Comparison of ENCODE assay signal across 9 mouse cellular contexts in genomic region chr10:90596142-90596541, GRCm38 (mm10).
A peak's percentile ranks its signal among the peaks of the same experiment; 100 is the strongest.
DNase-seq lines count a peak whose midpoint lies in the region; ATAC-seq and TF ChIP-seq lines count a peak whose summit lies in the region.
"Had no signal": no experiment of that assay in that cellular context is flagged by ENCODE, and none has a peak within 500 bp of the region (broad histone marks: within the 10 kb centered on the region; RNA-seq: fewer than 3 reads in every experiment).

No protein-coding gene starts in this region.

- H3K27me3 ChIP-seq in hindbrain, embryonic 14.5 days (ENCODE audit: control insufficient read depth, insufficient read depth, low read length), result no peaks in the 10 kb centered on the region
- no peaks in the 10 kb centered on the region for H3K27me3 ChIP-seq in midbrain, postnatal 0 days (ENCODE audit: insufficient read depth, low read length)
- no peaks in the 10 kb centered on the region for H3K27me3 ChIP-seq in liver, postnatal 0 days (ENCODE audit: insufficient read depth, low read length)

- H3K9ac ChIP-seq in hindbrain, embryonic 14.5 days, result no peak overlapping the region
- no peak overlapping the region for H3K9ac ChIP-seq in midbrain, postnatal 0 days (replicated peaks; ENCODE audit: low read length, poor library complexity, severe bottlenecking)
- H3K9ac ChIP-seq in liver, postnatal 0 days (replicated peaks), result no peak overlapping the region

- H3K36me3 ChIP-seq in hindbrain, embryonic 14.5 days (replicated peaks; ENCODE audit: control insufficient read depth, insufficient read depth), result no peaks in the 10 kb centered on the region
- H3K36me3 ChIP-seq in midbrain, postnatal 0 days (ENCODE audit: insufficient read depth, low read length), result no peaks in the 10 kb centered on the region
- no peaks in the 10 kb centered on the region for H3K36me3 ChIP-seq in liver, postnatal 0 days (replicated peaks; ENCODE audit: insufficient read depth, low read length)

- no peak for TF ChIP-seq CTCF in midbrain, postnatal 0 days (IDR thresholded peaks at IDR 0.05)
- TF ChIP-seq CTCF in liver, postnatal 0 days (IDR thresholded peaks at IDR 0.05; ENCODE audit: low read depth), result no peak

- 18% methylated on average over 3 of the region's 3 CpGs for WGBS in hindbrain, embryonic 14.5 days
- 8% methylated on average over 3 of the region's 3 CpGs for WGBS in midbrain, postnatal 0 days
- WGBS in liver, postnatal 0 days (ENCODE audit: insufficient replicate concordance), result 28% methylated on average over 3 of the region's 3 CpGs

- ATAC-seq in hindbrain, embryonic 14.5 days (ENCODE audit: low FRiP score), result peak; percentile 85
- peak; percentile 79 for ATAC-seq in midbrain, postnatal 0 days (ENCODE audit: low FRiP score)
- no peak for ATAC-seq in liver, postnatal 0 days

- TF ChIP-seq EP300 in liver, postnatal 0 days (IDR thresholded peaks at IDR 0.05; ENCODE audit: low read depth), result no peak

- H3K4me1 ChIP-seq in hindbrain, embryonic 14.5 days (replicated peaks; ENCODE audit: control insufficient read depth, insufficient read depth, low read length), result peaks cover 15% of the 10 kb centered on the region
- H3K4me1 ChIP-seq in midbrain, postnatal 0 days (ENCODE audit: insufficient read depth, low read length), result peaks cover 6% of the 10 kb centered on the region; the same call in 1 of the 2 replicates
- H3K4me1 ChIP-seq in liver, postnatal 0 days (ENCODE audit: insufficient read depth), result no peaks in the 10 kb centered on the region

- no peaks in the 10 kb centered on the region for H3K9me3 ChIP-seq in hindbrain, embryonic 14.5 days (ENCODE audit: control insufficient read depth, low read length)
- H3K9me3 ChIP-seq in midbrain, postnatal 0 days (ENCODE audit: low read length), result no peaks in the 10 kb centered on the region
- peaks cover 3% of the 10 kb centered on the region; the same call in 1 of the 2 replicates for H3K9me3 ChIP-seq in liver, postnatal 0 days (ENCODE audit: low read length)

- no peak overlapping the region for H3K4me2 ChIP-seq in hindbrain, embryonic 14.5 days (replicated peaks)
- peak overlapping the region; percentile 9; the same call in 1 of the 2 replicates for H3K4me2 ChIP-seq in midbrain, postnatal 0 days (ENCODE audit: low read depth, low read length, poor library complexity, severe bottlenecking)
- no peak overlapping the region for H3K4me2 ChIP-seq in liver, postnatal 0 days (ENCODE audit: low read depth, low read length)

- 0 out of 2 replicates have a peak overlapping the region, but pooled peaks have one; percentile 7 for H3K27ac ChIP-seq in hindbrain, embryonic 14.5 days
- no peak overlapping the region for H3K27ac ChIP-seq in midbrain, postnatal 0 days (ENCODE audit: low read depth, low read length)
- no peak overlapping the region for H3K27ac ChIP-seq in liver, postnatal 0 days (ENCODE audit: low read depth)
- H3K27ac ChIP-seq: macrophage had no signal

- H3K4me3 ChIP-seq in hindbrain, embryonic 14.5 days (replicated peaks; ENCODE audit: low read length), result no peak overlapping the region
- H3K4me3 ChIP-seq in midbrain, postnatal 0 days (ENCODE audit: low read depth, low read length), result no peak overlapping the region
- H3K4me3 ChIP-seq in liver, postnatal 0 days (ENCODE audit: low read depth, low read length), result no peak overlapping the region

- DNase-seq in R1 (ENCODE audit: low read depth, low spot score), result peak; percentile 23
- DNase-seq in embryo, embryonic 9.5 days (ENCODE audit: extremely low spot score), result peak; percentile 22
- DNase-seq in hindbrain, embryonic 14.5 days (ENCODE audit: low spot score), result peak; percentile 70
- peak; percentile 82 for DNase-seq in midbrain, postnatal 0 days (ENCODE audit: low spot score)
- no peak for DNase-seq in kidney, postnatal 14 days
- no peak for DNase-seq in liver, postnatal 0 days
- no peak for DNase-seq in lung, postnatal 25 days (ENCODE audit: low spot score)
- no peak for DNase-seq in thymus, adult 18-20 months

Comparison
In these comparisons a context has a peak if more than half of its experiments do, and no peak if none do; other contexts are left out.
1. DNase-seq: peak in R1 (single experiment), embryo, embryonic 9.5 days (single experiment), hindbrain, embryonic 14.5 days (single experiment) and midbrain, postnatal 0 days (single experiment); none in kidney, postnatal 14 days (single experiment), liver, postnatal 0 days (single experiment), lung, postnatal 25 days (single experiment) and thymus, adult 18-20 months (0 of 2).